20 mouse cellular contexts compared by ENCODE assay signal in the genomic region with DNA sequence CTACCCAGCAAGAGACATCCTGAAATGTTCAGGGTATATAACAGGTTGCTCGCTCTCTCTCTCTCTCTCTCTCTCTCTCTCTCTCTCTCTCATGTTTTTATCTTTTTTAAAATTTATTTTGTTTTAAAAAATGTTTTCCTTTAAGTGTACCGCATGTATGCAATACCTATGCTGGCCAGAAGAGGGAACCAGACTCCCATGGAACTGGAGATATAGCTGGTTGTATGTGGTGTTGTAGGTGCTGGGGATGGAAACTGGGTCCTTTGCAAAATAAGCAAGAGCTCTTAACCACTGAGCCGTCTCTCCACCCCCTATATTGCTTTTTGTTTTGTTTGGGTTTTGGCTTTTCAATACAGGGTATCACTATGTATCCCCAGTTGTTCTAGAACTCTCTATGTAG. TPM values are rescaled to one million over a fixed set of nuclear protein-coding genes. Genes with fewer than 3 reads are reported as not detected.
DNase-seq lines count a peak whose midpoint lies in the region; ATAC-seq and TF ChIP-seq lines count a peak whose summit lies in the region.
"Had no signal": no experiment of that assay in that cellular context is flagged by ENCODE, and none has a peak within 500 bp of the region (broad histone marks: within the 10 kb centered on the region; RNA-seq: fewer than 3 reads in every experiment).

No protein-coding gene starts in this region.

- H3K27ac ChIP-seq in heart, postnatal 0 days (ENCODE audit: low read depth) = no peak overlapping the region
- no peak overlapping the region for H3K27ac ChIP-seq in lung, embryonic 14.5 days (ENCODE audit: low read depth)
- no peak overlapping the region for H3K27ac ChIP-seq in MEL (ENCODE audit: control insufficient read depth, low read depth, low read length)
- H3K27ac ChIP-seq: kidney, embryonic 15.5 days had no signal

- no peak for TF ChIP-seq EP300 in heart, postnatal 0 days (IDR thresholded peaks at IDR 0.05; ENCODE audit: low read depth)
- TF ChIP-seq EP300 in MEL (IDR thresholded peaks at IDR 0.05; ENCODE audit: low read depth in 1 of 2, low read length in 2 of 2) = no peak

- H3K36me3 ChIP-seq in heart, postnatal 0 days (replicated peaks; ENCODE audit: control insufficient read depth, insufficient read depth, low read length) = no peaks in the 10 kb centered on the region
- no peaks in the 10 kb centered on the region for H3K36me3 ChIP-seq in lung, embryonic 14.5 days (ENCODE audit: insufficient read depth)
- H3K36me3 ChIP-seq in MEL (ENCODE audit: control insufficient read depth in 1 of 2, insufficient read depth in 2 of 2, low read length in 2 of 2) = no peaks in the 10 kb centered on the region
- no peaks in the 10 kb centered on the region for H3K36me3 ChIP-seq in splenic B cell, adult 2 months (ENCODE audit: control insufficient read depth, insufficient read depth, low read length, poor library complexity, severe bottlenecking)
- H3K36me3 ChIP-seq: kidney, embryonic 15.5 days had no signal

- H3K4me1 ChIP-seq in heart, postnatal 0 days (ENCODE audit: control insufficient read depth, insufficient read depth) = no peaks in the 10 kb centered on the region
- no peaks in the 10 kb centered on the region for H3K4me1 ChIP-seq in lung, embryonic 14.5 days (ENCODE audit: insufficient read depth)
- no peaks in the 10 kb centered on the region for H3K4me1 ChIP-seq in MEL (ENCODE audit: control insufficient read depth in 1 of 2, insufficient read depth in 2 of 2, low read length in 2 of 2)
- H3K4me1 ChIP-seq: kidney, embryonic 15.5 days had no signal

- 92% methylated on average over 3 of the region's 3 CpGs for WGBS in heart, postnatal 0 days
- 84% methylated on average over 3 of the region's 3 CpGs for WGBS in lung, embryonic 14.5 days

- intact Hi-C loops in heart, postnatal 36 days (cut with DNase I) = no loop called here

- H3K4me3 ChIP-seq in heart, postnatal 0 days (ENCODE audit: low read depth, low read length) = no peak overlapping the region
- H3K4me3 ChIP-seq in lung, embryonic 14.5 days (ENCODE audit: low read depth, low read length) = no peak overlapping the region
- H3K4me3 ChIP-seq in MEL (ENCODE audit: control insufficient read depth in 1 of 2, insufficient read depth in 1 of 2, low read depth in 2 of 2, low read length in 2 of 2) = no peak overlapping the region
- H3K4me3 ChIP-seq: kidney, embryonic 15.5 days had no signal

- no peaks in the 10 kb centered on the region for H3K27me3 ChIP-seq in heart, postnatal 0 days (ENCODE audit: control insufficient read depth, insufficient read depth, low read length)
- H3K27me3 ChIP-seq in lung, embryonic 14.5 days (ENCODE audit: insufficient read depth, low read length) = no peaks in the 10 kb centered on the region
- H3K27me3 ChIP-seq in MEL (ENCODE audit: control insufficient read depth in 1 of 2, insufficient read depth in 2 of 2, low read length in 2 of 2) = peaks cover 3% of the 10 kb centered on the region in 2 experiments; a peak in 3 of 4 replicates
- no peaks in the 10 kb centered on the region for H3K27me3 ChIP-seq in splenic B cell, adult 2 months (ENCODE audit: control insufficient read depth, insufficient read depth, low read length, poor library complexity, severe bottlenecking)

- H3K9ac ChIP-seq in heart, postnatal 0 days (replicated peaks; ENCODE audit: low read depth, low read length) = no peak overlapping the region
- H3K9ac ChIP-seq in lung, embryonic 14.5 days = no peak overlapping the region
- no peak overlapping the region for H3K9ac ChIP-seq in MEL (ENCODE audit: control insufficient read depth, low read depth, low read length, poor library complexity, severe bottlenecking)
- H3K9ac ChIP-seq: kidney, embryonic 15.5 days had no signal

- peak; percentile 28 for TF ChIP-seq CTCF in heart, postnatal 0 days (IDR thresholded peaks at IDR 0.05; ENCODE audit: low read depth)
- TF ChIP-seq CTCF in lung, embryonic 14.5 days (IDR thresholded peaks at IDR 0.05; ENCODE audit: low read depth) = peak; percentile 48
- TF ChIP-seq CTCF in MEL (IDR thresholded peaks at IDR 0.05 in 2 of 3, conservative IDR thresholded peaks at IDR 0.05 in 1 of 3; ENCODE audit: control insufficient read depth in 1 of 3, insufficient read depth in 1 of 3, low read depth in 2 of 3, low read length in 3 of 3, poor library complexity in 1 of 3, severe bottlenecking in 1 of 3) = peak; percentile 34 to 66 (median 64)

- no peak overlapping the region for H3K4me2 ChIP-seq in heart, postnatal 0 days (ENCODE audit: low read depth, low read length)
- H3K4me2 ChIP-seq in lung, embryonic 14.5 days = no peak overlapping the region
- H3K4me2 ChIP-seq: kidney, embryonic 15.5 days; midbrain, embryonic 11.5 days had no signal

- peak; percentile 62 for TF ChIP-seq RAD21 in MEL (IDR thresholded peaks at IDR 0.05; ENCODE audit: low read depth, low read length)

- DNase-seq in heart, postnatal 0 days (ENCODE audit: low spot score) = no peak
- DNase-seq in heart, postnatal 36 days = no peak
- DNase-seq in lung, embryonic 14.5 days = no peak
- no peak for DNase-seq in lung, postnatal 25 days (ENCODE audit: low spot score)
- peak; percentile 52 for DNase-seq in MEL (ENCODE audit: low read depth, low spot score)
- DNase-seq in splenic B cell, adult 2 months (ENCODE audit: low read depth, low spot score) = peak; percentile 42
- DNase-seq in neural tube, embryonic 10.5 days (ENCODE audit: extremely low spot score, low spot score) = no peak
- DNase-seq: adrenal gland, adult 2 months; cerebellum, adult 8-10 months; embryo, embryonic 11 days; heart, postnatal 14 days; layer of hippocampus, adult 9-11 months; liver; lung, postnatal 10 days had no signal

- no peak for ATAC-seq in heart, postnatal 0 days (ENCODE audit: insufficient read depth, low read depth)
- ATAC-seq in lung, embryonic 14.5 days (ENCODE audit: insufficient read depth) = no peak
- ATAC-seq: forebrain, embryonic 14.5 days; hindbrain, embryonic 16.5 days had no signal

- TF ChIP-seq POLR2A in MEL (IDR thresholded peaks at IDR 0.05; ENCODE audit: control insufficient read depth in 1 of 2, insufficient read depth in 1 of 2, low read depth in 1 of 2, low read length in 2 of 2, poor library complexity in 1 of 2) = no peak

- H3K9me3 ChIP-seq in heart, postnatal 0 days (replicated peaks; ENCODE audit: control insufficient read depth, low read length) = 0 out of 2 replicates have a peak, but pooled peaks cover 3% of the 10 kb centered on the region
- H3K9me3 ChIP-seq in lung, embryonic 14.5 days (ENCODE audit: low read depth, low read length) = no peaks in the 10 kb centered on the region
- no peaks in the 10 kb centered on the region for H3K9me3 ChIP-seq in MEL (replicated peaks; ENCODE audit: insufficient read depth, low read length)
- H3K9me3 ChIP-seq: kidney, embryonic 15.5 days had no signal

- no peaks in the 10 kb centered on the region for H3K79me2 ChIP-seq in MEL (ENCODE audit: control insufficient read depth, insufficient read depth, low read length, poor library complexity)

TF ChIP-seq in MEL, 35 proteins besides CTCF, POLR2A, EP300 and RAD21 (continues in another document):
- TF ChIP-seq SMC3 (IDR thresholded peaks at IDR 0.05; ENCODE audit: low read depth, low read length) (peak; percentile 24; the same call in 1 of the 2 replicates), ZC3H11A (IDR thresholded peaks at IDR 0.05; ENCODE audit: low read depth, low read length) (0 out of 2 replicates have a peak, but pooled peaks have one; percentile 24)

RNA-seq across cellular contexts. Expression of a gene that starts 0.6 kb away (rescaled TPM):
- total RNA-seq in heart, postnatal 0 days (2014; rRNA removed; ENCODE audit: low replicate concordance) = not detected in 2 replicates
- not detected in 2 replicates for polyA plus RNA-seq in heart, postnatal 0 days (2015; fragmentation: Nextera tagmentation; extraction: Ambion mirVana)
- not detected for total RNA-seq in heart, postnatal 36 days (2021)
- polyA plus RNA-seq in lung, embryonic 14.5 days (2014; fragmentation: Nextera tagmentation; extraction: Ambion mirVana) = not detected in 2 replicates
- not detected in 2 replicates for total RNA-seq in MEL (2012; rRNA removed)
- not detected for polyA plus RNA-seq in MEL (2012; ENCODE audit: insufficient read depth in 1 of 2, insufficient read length in 2 of 2, low read depth in 1 of 2, low replicate concordance in 2 of 2, missing spikeins in 1 of 2)
- total RNA-seq: gastrocnemius, adult 8-10 months; heart, adult 8-10 months; heart, postnatal 14 days had no signal

RNA-seq across cellular contexts. Expression of a gene that starts 7.0 kb away (rescaled TPM):
- total RNA-seq in heart, postnatal 0 days (2014; rRNA removed; ENCODE audit: low replicate concordance) = 16.7 and 25.7 TPM in 2 replicates
- polyA plus RNA-seq in heart, postnatal 0 days (2015; fragmentation: Nextera tagmentation; extraction: Ambion mirVana) = 22.5 and 25.6 TPM in 2 replicates
- total RNA-seq in heart, postnatal 36 days (2021) = under 1 TPM; 0.42 to 0.51 TPM
- 86.9 and 88.1 TPM in 2 replicates for polyA plus RNA-seq in lung, embryonic 14.5 days (2014; fragmentation: Nextera tagmentation; extraction: Ambion mirVana)
- 23.5 and 23.7 TPM in 2 replicates for total RNA-seq in MEL (2012; rRNA removed)
- polyA plus RNA-seq in MEL (2012; ENCODE audit: insufficient read depth in 1 of 2, insufficient read length in 2 of 2, low read depth in 1 of 2, low replicate concordance in 2 of 2, missing spikeins in 1 of 2) = 10 to 100 TPM in 1 of 2 experiments, not detected in 1; 56.3 TPM
- total RNA-seq: gastrocnemius, adult 8-10 months had no signal

RNA-seq across cellular contexts. Expression of a gene that starts 23.1 kb away (rescaled TPM):
- 1.4 and 4.4 TPM in 2 replicates for total RNA-seq in heart, postnatal 0 days (2014; rRNA removed; ENCODE audit: low replicate concordance)
- 1.4 and 1.5 TPM in 2 replicates for polyA plus RNA-seq in heart, postnatal 0 days (2015; fragmentation: Nextera tagmentation; extraction: Ambion mirVana)
- under 1 TPM; 0.35 to 0.36 TPM for total RNA-seq in heart, postnatal 36 days (2021)
- 8.1 and 8.7 TPM in 2 replicates for polyA plus RNA-seq in lung, embryonic 14.5 days (2014; fragmentation: Nextera tagmentation; extraction: Ambion mirVana)
- not detected in 2 replicates for total RNA-seq in MEL (2012; rRNA removed)
- not detected for polyA plus RNA-seq in MEL (2012; ENCODE audit: insufficient read depth in 1 of 2, insufficient read length in 2 of 2, low read depth in 1 of 2, low replicate concordance in 2 of 2, missing spikeins in 1 of 2)

RNA-seq across cellular contexts. Expression of a gene that starts 27.4 kb away (rescaled TPM):
- 1.5 TPM in 1 of 2 replicates, not detected in the other for total RNA-seq in heart, postnatal 0 days (2014; rRNA removed; ENCODE audit: low replicate concordance)
- polyA plus RNA-seq in heart, postnatal 0 days (2015; fragmentation: Nextera tagmentation; extraction: Ambion mirVana) = not detected in 2 replicates
- under 1 TPM; 0.28 to 0.30 TPM for total RNA-seq in heart, postnatal 36 days (2021)
- polyA plus RNA-seq in lung, embryonic 14.5 days (2014; fragmentation: Nextera tagmentation; extraction: Ambion mirVana) = 0.22 TPM in 1 of 2 replicates, not detected in the other
- 1.5 TPM in 2 replicates for total RNA-seq in MEL (2012; rRNA removed)
- under 1 TPM in 1 of 2 experiments, not detected in 1; 0.63 TPM for polyA plus RNA-seq in MEL (2012; ENCODE audit: insufficient read depth in 1 of 2, insufficient read length in 2 of 2, low read depth in 1 of 2, low replicate concordance in 2 of 2, missing spikeins in 1 of 2)
- total RNA-seq: adrenal gland, adult 2 months; gastrocnemius, adult 8-10 months had no signal

RNA-seq across cellular contexts. Expression of a gene that starts 39.0 kb away (rescaled TPM):
- 0.19 and 7.5 TPM in 2 replicates for total RNA-seq in heart, postnatal 0 days (2014; rRNA removed; ENCODE audit: low replicate concordance)
- 0.07 and 0.23 TPM in 2 replicates for polyA plus RNA-seq in heart, postnatal 0 days (2015; fragmentation: Nextera tagmentation; extraction: Ambion mirVana)
- under 1 TPM; 0.14 to 0.19 TPM for total RNA-seq in heart, postnatal 36 days (2021)
- polyA plus RNA-seq in lung, embryonic 14.5 days (2014; fragmentation: Nextera tagmentation; extraction: Ambion mirVana) = 0.20 and 0.45 TPM in 2 replicates
- not detected in 2 replicates for total RNA-seq in MEL (2012; rRNA removed)
- under 1 TPM in 1 of 2 experiments, not detected in 1; 0.10 TPM for polyA plus RNA-seq in MEL (2012; ENCODE audit: insufficient read depth in 1 of 2, insufficient read length in 2 of 2, low read depth in 1 of 2, low replicate concordance in 2 of 2, missing spikeins in 1 of 2)
- total RNA-seq: gastrocnemius, adult 8-10 months had no signal

Comparison
In these comparisons a context has a peak if more than half of its experiments do, and no peak if none do; other contexts are left out.
1. RNA of a gene that starts 7.0 kb away (total RNA-seq): 23.5 to 23.7 TPM in MEL and 16.7 to 25.7 TPM in heart, postnatal 0 days; 0.42 to 0.51 TPM in heart, postnatal 36 days; every median in the first group is over 10 times any median in the second.
2. DNase-seq: peak in MEL (single experiment) and splenic B cell, adult 2 months (single experiment); none in heart, postnatal 0 days (single experiment), heart, postnatal 36 days (0 of 2), lung, embryonic 14.5 days (single experiment), lung, postnatal 25 days (single experiment) and neural tube, embryonic 10.5 days (single experiment).
3. Peak in every context shown above with its lines, with median percentiles within 50 percentile points of each other: CTCF ChIP-seq.